Mouse (Mus musculus) heart, embryonic 11.5 days (tissue): ENCODE measurements at regions not wholly inside any gene's neighbourhood (a gene's known extent, or its start where the extent isn't known, plus 50 kb on each side); places are given as distances from the start of the nearest gene placed in this dataset.

Experiments
- ATAC-seq: fragments of 200-750 bp; cut with Nextera tagmentation; replicated peaks from 2 replicates; pipeline ENCODE4 v1.8.0; 2017; ENCODE audit warnings: moderate library complexity; ENCODE audit not compliant: insufficient number of reproducible peaks, low FRiP score, low TSS enrichment
- H3K27ac ChIP-seq: fragments of 300-500 bp; sonication (generic); 2 replicates; pipeline ENCODE4 v1.5.1; 2014; ENCODE audit warnings: mild to moderate bottlenecking, low read depth, low read length
- H3K27me3 ChIP-seq: fragments of 300-500 bp; sonication (generic); 2 replicates; pipeline ENCODE4 v1.6.1; 2014; ENCODE audit warnings: mild to moderate bottlenecking, low read length, mixed read lengths; ENCODE audit not compliant: control insufficient read depth, insufficient read depth
- H3K36me3 ChIP-seq: fragments of 300-500 bp; sonication (generic); 2 replicates; pipeline ENCODE4 v1.6.1; 2014; ENCODE audit warnings: mild to moderate bottlenecking, low read length, moderate library complexity, mixed read lengths; ENCODE audit not compliant: control insufficient read depth, insufficient read depth
- H3K4me1 ChIP-seq: fragments of 300-500 bp; sonication (generic); 2 replicates; pipeline ENCODE4 v1.6.1; 2014; ENCODE audit warnings: low read length; ENCODE audit not compliant: control insufficient read depth, insufficient read depth
- H3K4me2 ChIP-seq: fragments of 300-500 bp; sonication (generic); 2 replicates; pipeline ENCODE4 v1.6.1; 2014; ENCODE audit warnings: mild to moderate bottlenecking, moderate library complexity
- H3K4me3 ChIP-seq: fragments of 300-500 bp; sonication (generic); 2 replicates; pipeline ENCODE4 v1.5.1; 2014; ENCODE audit warnings: low read depth, low read length
- H3K9ac ChIP-seq: fragments of 300-500 bp; sonication (generic); 2 replicates; pipeline ENCODE4 v1.6.1; 2014; ENCODE audit warnings: mild to moderate bottlenecking, low read depth, low read length, moderate library complexity
- H3K9me3 ChIP-seq: fragments of 300-500 bp; sonication (generic); replicated peaks from 2 replicates; pipeline ENCODE4 v1.6.1; 2016; ENCODE audit warnings: low read length; ENCODE audit not compliant: control insufficient read depth
- WGBS: fragments of 180-500 bp; shearing (Covaris S2); extraction: QIAGEN DNeasy Blood & Tissue Kit; methylation state at CpG from one replicate; pipeline ENCODE4 v1.1.7; 2014; ENCODE audit not compliant: insufficient replicate concordance; 5-methylcytosine and 5-hydroxymethylcytosine counted together

- WGBS: 84% methylated on average over 12 of the region's 12 CpGs
- no peak for ATAC-seq
- H3K9me3 ChIP-seq: no peaks in the 10 kb centered on the region
- no peaks in the 10 kb centered on the region for H3K36me3 ChIP-seq
- H3K27ac ChIP-seq: no peak overlapping the region
- H3K27me3 ChIP-seq: no peaks in the 10 kb centered on the region; the same call in 1 of the 2 replicates
- H3K9ac ChIP-seq: no peak overlapping the region
- H3K4me3 ChIP-seq: no peak overlapping the region
- no peaks in the 10 kb centered on the region for H3K4me1 ChIP-seq
- H3K4me2 ChIP-seq: no peak overlapping the region
These were observed 259.5 kb downstream of the Matn1 start for GRCm38 (mm10) chr4:131203721-131204120.

GRCm38 (mm10) chr4:131204722-131205121 lies 260.5 kb downstream of the Matn1 start:
- whole genome bisulfite sequencing: 72% methylated on average over 3 of the region's 3 CpGs
- H3K4me1 ChIP-seq: no peaks in the 10 kb centered on the region

GRCm38 (mm10) chr4:131205127-131205526 lies 260.9 kb downstream of the Matn1 start:
- ATAC-seq: no peak
- no peaks in the 10 kb centered on the region for H3K36me3 ChIP-seq
- no peak overlapping the region for H3K4me3 ChIP-seq
- H3K4me1 ChIP-seq: no peaks in the 10 kb centered on the region
- WGBS: 77% methylated on average over 2 of the region's 2 CpGs
- H3K4me2 ChIP-seq: no peak overlapping the region
- no peaks in the 10 kb centered on the region for H3K9me3 ChIP-seq
- no peak overlapping the region for H3K27ac ChIP-seq
- H3K27me3 ChIP-seq: no peaks in the 10 kb centered on the region; the same call in 1 of the 2 replicates
- no peak overlapping the region for H3K9ac ChIP-seq

More at GRCm38 (mm10) chr4:131204722-131205121, 260.5 kb downstream of the Matn1 start:
- H3K4me2 ChIP-seq: no peak overlapping the region
- no peaks in the 10 kb centered on the region for H3K9me3 ChIP-seq
- no peak for ATAC-seq
- H3K36me3 ChIP-seq: no peaks in the 10 kb centered on the region
- no peak overlapping the region for H3K9ac ChIP-seq
- no peaks in the 10 kb centered on the region; the same call in 1 of the 2 replicates for H3K27me3 ChIP-seq
- no peak overlapping the region for H3K4me3 ChIP-seq
- no peak overlapping the region for H3K27ac ChIP-seq

GRCm38 (mm10) chr4:131205685-131206084 lies 261.5 kb downstream of the Matn1 start:
- Histone ChIP-seq H3K9me3 (peaks cover under 1% of the 10 kb centered on the region; the same call in 1 of the 2 replicates), H3K27ac (no peak overlapping the region), H3K9ac (no peak overlapping the region), H3K36me3 (no peaks in the 10 kb centered on the region), H3K4me2 (no peak overlapping the region), H3K27me3 (no peaks in the 10 kb centered on the region; the same call in 1 of the 2 replicates), H3K4me3 (no peak overlapping the region), H3K4me1 (no peaks in the 10 kb centered on the region)
- no peak for ATAC-seq
- 67% methylated on average over 4 of the region's 4 CpGs for WGBS

- no peak overlapping the region for H3K4me3 ChIP-seq
- no peak overlapping the region for H3K27ac ChIP-seq
- ATAC-seq: no peak
- H3K9me3 ChIP-seq: peaks cover 3% of the 10 kb centered on the region; the same call in 1 of the 2 replicates
- 76% methylated on average over 8 of the region's 8 CpGs for WGBS
- no peaks in the 10 kb centered on the region for H3K36me3 ChIP-seq
- no peaks in the 10 kb centered on the region for H3K4me1 ChIP-seq
- no peak overlapping the region for H3K9ac ChIP-seq
- no peak overlapping the region for H3K4me2 ChIP-seq
- H3K27me3 ChIP-seq: no peaks in the 10 kb centered on the region; the same call in 1 of the 2 replicates
These were observed 262.1 kb downstream of the Matn1 start for GRCm38 (mm10) chr4:131206181-131206885.

- H3K27ac ChIP-seq: no peak overlapping the region
- 52% methylated on average over 4 of the region's 4 CpGs for WGBS
- H3K4me1 ChIP-seq: no peaks in the 10 kb centered on the region
- ATAC-seq: no peak
- H3K27me3 ChIP-seq: no peaks in the 10 kb centered on the region; the same call in 1 of the 2 replicates
- H3K4me3 ChIP-seq: no peak overlapping the region
- H3K36me3 ChIP-seq: no peaks in the 10 kb centered on the region
- no peak overlapping the region for H3K9ac ChIP-seq
- H3K4me2 ChIP-seq: no peak overlapping the region
- H3K9me3 ChIP-seq: peaks cover 3% of the 10 kb centered on the region; the same call in 1 of the 2 replicates
These were observed 262.7 kb downstream of the Matn1 start for GRCm38 (mm10) chr4:131206886-131207200.

GRCm38 (mm10) chr4:131207249-131207648 lies 263.1 kb downstream of the Matn1 start:
- WGBS: 47% methylated on average over 2 of the region's 2 CpGs
- no peak overlapping the region for H3K4me2 ChIP-seq
- H3K27ac ChIP-seq: no peak overlapping the region
- H3K4me1 ChIP-seq: no peaks in the 10 kb centered on the region
- peaks cover 3% of the 10 kb centered on the region; the same call in 1 of the 2 replicates for H3K9me3 ChIP-seq
- no peaks in the 10 kb centered on the region; the same call in 1 of the 2 replicates for H3K27me3 ChIP-seq
- no peak overlapping the region for H3K4me3 ChIP-seq
- H3K36me3 ChIP-seq: no peaks in the 10 kb centered on the region
- no peak for ATAC-seq
- H3K9ac ChIP-seq: no peak overlapping the region

GRCm38 (mm10) chr4:131208166-131208565 lies 264.0 kb downstream of the Matn1 start:
- no peak for ATAC-seq
- peaks cover 3% of the 10 kb centered on the region; the same call in 1 of the 2 replicates for H3K9me3 ChIP-seq
- WGBS: 74% methylated on average over 9 of the region's 9 CpGs

GRCm38 (mm10) chr4:131208637-131209036 lies 264.5 kb downstream of the Matn1 start:
- Histone ChIP-seq H3K27me3 (no peaks in the 10 kb centered on the region; the same call in 1 of the 2 replicates), H3K36me3 (no peaks in the 10 kb centered on the region), H3K4me2 (no peak overlapping the region), H3K9ac (no peak overlapping the region), H3K9me3 (peaks cover 3% of the 10 kb centered on the region; the same call in 1 of the 2 replicates), H3K27ac (no peak overlapping the region), H3K4me1 (no peaks in the 10 kb centered on the region), H3K4me3 (no peak overlapping the region)
- ATAC-seq: no peak
- 77% methylated on average over 6 of the region's 6 CpGs for WGBS

More at GRCm38 (mm10) chr4:131208166-131208565, 264.0 kb downstream of the Matn1 start:
- Histone ChIP-seq H3K9ac (no peak overlapping the region), H3K4me2 (no peak overlapping the region), H3K4me3 (no peak overlapping the region), H3K4me1 (no peaks in the 10 kb centered on the region), H3K27me3 (no peaks in the 10 kb centered on the region; the same call in 1 of the 2 replicates), H3K27ac (no peak overlapping the region), H3K36me3 (no peaks in the 10 kb centered on the region)
